Mouse (Mus musculus) adrenal gland, adult 8-10 months (tissue): ENCODE results near the gene Srf. TPM values are rescaled to one million over a fixed set of nuclear protein-coding genes. Genes with fewer than 3 reads are reported as not detected.

Experiments
- DNase-seq: peaks from one replicate; pipeline ENCODE4 v3.0.0; 2022
- microRNA-seq, 2 experiments: library from miRNA; unstranded; fragments of <30 nt; microRNA quantifications; one replicate each; pipeline ENCODE4 v1.2.0; 2022
- total RNA-seq, 4 experiments: library from RNA; stranded (reverse); gene quantifications; 2 replicates each; pipeline ENCODE4 v1.2.4; 2022

Gene Srf
- total RNA-seq, 4 experiments from 2014 or later: 34.0 to 42.0 (median 37.2) TPM

DNA sequence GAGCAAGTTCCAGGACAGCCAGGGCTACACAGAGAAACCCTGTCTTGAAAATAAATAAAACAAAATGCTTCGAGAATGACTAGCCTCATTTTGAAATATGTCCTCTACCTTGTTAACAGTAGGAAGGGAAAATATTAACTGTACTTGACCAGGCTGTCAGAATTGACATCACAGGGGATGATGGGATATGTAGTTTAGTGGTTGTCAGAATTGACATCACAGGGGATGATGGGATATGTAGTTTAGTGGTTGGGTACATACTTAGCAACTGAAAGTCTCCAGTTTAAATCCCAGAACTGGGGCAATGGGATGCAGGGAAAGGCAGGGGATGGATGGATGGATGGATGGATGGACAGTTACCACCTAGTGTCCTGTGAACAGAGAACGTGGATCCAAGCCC is 42.6 kb downstream of the Srf start:
- no peak for DNase-seq

DNA sequence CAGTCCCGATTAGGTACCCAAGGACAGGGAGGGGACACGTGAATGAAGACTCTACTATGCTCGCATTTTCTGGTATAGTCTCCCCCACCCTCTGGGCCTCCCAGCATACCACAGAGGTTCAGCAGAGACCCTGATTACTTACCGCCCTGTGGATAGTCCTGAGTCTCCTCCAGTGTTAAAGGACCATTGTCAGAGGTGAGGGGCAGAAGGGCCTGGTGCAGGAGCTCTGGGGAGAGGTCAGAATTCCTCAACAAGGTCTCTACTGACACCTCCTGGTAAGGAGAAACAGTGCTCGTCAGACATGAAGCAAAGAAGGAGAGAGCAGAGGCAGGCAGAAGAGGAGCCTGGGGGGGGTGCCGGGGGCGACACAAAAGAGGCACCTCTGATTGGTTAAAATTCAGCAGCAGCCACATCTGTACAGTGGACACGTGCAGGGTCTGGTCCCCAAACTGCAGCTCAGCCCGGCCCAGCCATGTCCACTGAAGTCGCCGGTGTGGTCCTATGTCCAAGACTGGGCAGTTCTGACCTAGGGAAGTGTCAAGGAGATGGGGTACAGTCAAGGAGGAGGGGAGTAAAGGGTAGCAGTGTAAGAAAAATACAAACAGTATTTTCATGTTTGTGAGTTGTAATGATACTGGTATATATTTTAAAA is 44.8 kb downstream of the Srf start:
- DNase-seq: no peak

DNA sequence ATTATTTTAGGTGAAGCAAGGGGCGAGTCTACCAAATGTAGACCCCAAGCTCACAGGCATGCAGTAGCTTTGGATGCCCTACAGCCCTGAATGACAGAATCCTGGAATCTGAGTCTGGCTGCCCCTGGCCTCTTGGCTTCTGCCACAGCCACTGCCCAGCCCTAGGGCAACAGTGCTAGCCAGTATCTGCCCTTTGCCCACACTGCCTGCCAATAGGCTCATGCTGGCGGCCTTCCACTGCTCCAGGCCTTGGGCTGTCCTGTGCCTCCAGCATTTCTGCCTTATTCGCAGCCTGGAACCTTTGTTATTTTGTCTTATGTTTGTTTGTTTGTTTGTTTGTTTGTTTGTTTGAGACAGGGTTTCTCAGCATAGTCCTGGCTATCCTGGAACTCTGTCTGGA is 50.4 kb downstream of the Srf start:
- no peak for DNase-seq

DNA sequence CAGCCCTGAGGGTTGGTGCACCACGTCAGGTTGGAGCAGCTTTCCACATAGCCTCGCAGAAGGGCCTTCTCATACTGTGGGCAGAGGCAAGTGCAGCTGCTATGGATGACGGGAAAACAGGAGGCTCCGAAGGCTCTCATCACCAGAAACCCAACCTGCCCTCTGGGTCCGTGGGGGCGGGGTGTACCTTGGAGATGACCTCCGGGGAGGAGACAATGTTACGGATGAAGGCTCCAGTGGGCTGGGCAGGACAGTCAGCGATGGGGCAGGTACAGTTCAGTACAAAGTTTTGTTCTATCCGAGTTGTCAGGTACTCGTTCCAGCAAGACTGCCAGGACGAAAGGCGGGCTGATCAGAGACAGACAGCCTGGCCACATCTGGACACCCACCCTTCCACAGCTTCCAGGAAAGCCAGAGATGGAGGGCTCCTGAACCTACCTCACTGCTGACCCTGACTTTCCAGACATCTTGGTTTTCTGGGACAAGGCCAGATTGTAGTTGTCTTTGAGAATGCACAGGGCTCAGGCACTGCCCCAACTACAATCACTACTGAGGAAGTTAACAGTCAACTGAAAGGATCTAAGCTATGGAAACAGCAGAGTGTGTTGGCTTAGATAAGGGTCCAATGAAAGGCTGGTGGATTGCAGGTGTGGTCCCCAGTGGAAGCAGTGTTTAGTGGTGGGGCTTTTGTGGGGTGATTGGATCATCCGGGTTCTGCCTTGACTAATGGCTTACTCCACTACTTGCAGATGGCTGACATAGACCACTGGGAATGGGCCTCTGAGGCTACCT is 51.9 kb downstream of the Srf start:
- no peak for DNase-seq

DNA sequence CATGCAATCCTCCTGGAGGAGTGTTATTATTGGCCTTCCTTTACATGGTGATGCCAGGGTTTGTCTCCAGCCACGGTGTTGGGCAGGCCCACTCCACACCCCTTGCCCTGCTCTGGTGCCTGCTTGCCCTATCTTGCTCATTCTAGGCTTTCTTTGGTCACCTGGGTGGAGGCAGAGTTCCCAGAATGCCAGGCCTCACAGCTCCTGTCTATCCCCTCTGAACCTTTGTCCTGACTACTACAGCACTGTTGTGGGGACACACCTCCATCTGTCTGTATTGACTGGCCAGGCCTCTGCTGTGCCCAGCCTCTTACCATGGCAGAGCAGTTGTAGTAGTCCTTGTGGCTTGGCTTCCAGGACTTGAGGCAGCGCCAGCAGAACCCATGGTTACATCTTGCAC is 53.2 kb downstream of the Srf start:
- DNase-seq: no peak

Small RNAs within 50 kb of the gene (microRNA-seq; reads per million reads assigned to microRNA genes)
- gene Mir6976: 0 to 0.34 reads per million in 2 experiments

Other genes starting within 250 kb of the Srf start
- gene Abcc10, start 227.8 kb downstream of the Srf start, total RNA-seq: 10 to 100 TPM in 2 of 4 experiments, 1 to 10 TPM in 2; 6.9 to 17.3 (median 11.9) TPM
- 10 to 100 TPM; 21.0 to 35.6 (median 27.4) TPM for gene Zfp318, start 172.4 kb downstream of the Srf start, total RNA-seq
- 1 to 10 TPM in 3 of 4 experiments, under 1 TPM in 1; 0.58 to 3.1 (median 2.2) TPM for gene Crip3, start 127.2 kb downstream of the Srf start, total RNA-seq
- not detected for gene Slc22a7, start 117.7 kb downstream of the Srf start, total RNA-seq
- gene Ttbk1, start 68.5 kb downstream of the Srf start, total RNA-seq: 1 to 10 TPM in 3 of 4 experiments, under 1 TPM in 1; 0.98 to 1.4 (median 1.2) TPM
- 1 to 10 TPM; 4.5 to 6.9 (median 6.4) TPM for gene Dnph1, start 59.5 kb downstream of the Srf start, total RNA-seq
- 10 to 100 TPM; 31.6 to 48.8 (median 37.7) TPM for gene Cul9, start 9.8 kb downstream of the Srf start, total RNA-seq
- 10 to 100 TPM in 2 of 4 experiments, 1 to 10 TPM in 2; 8.7 to 11.2 (median 9.9) TPM for gene Ptk7, start 73.3 kb upstream of the Srf start, total RNA-seq
- gene Klc4, start 89.8 kb upstream of the Srf start, total RNA-seq: 10 to 100 TPM; 42.3 to 59.8 (median 53.2) TPM
- gene Mrpl2, start 90.1 kb upstream of the Srf start, total RNA-seq: 100 to 1,000 TPM in 2 of 4 experiments, 10 to 100 TPM in 2; 91.8 to 122 (median 104) TPM
- 10 to 100 TPM; 42.0 to 53.5 (median 47.2) TPM for gene Cul7, start 94.2 kb upstream of the Srf start, total RNA-seq
- gene Rrp36, start 118.2 kb upstream of the Srf start, total RNA-seq: 10 to 100 TPM; 24.9 to 31.8 (median 30.6) TPM
- gene Mea1, start 122.6 kb upstream of the Srf start, total RNA-seq: 100 to 1,000 TPM in 1 of 4 experiments, 10 to 100 TPM in 3; 91.9 to 104 (median 95.0) TPM
- 10 to 100 TPM; 59.1 to 74.3 (median 65.2) TPM for gene Klhdc3, start 124.7 kb upstream of the Srf start, total RNA-seq
- gene Ppp2r5d, start 148.9 kb upstream of the Srf start, total RNA-seq: 10 to 100 TPM; 41.0 to 47.5 (median 42.6) TPM
- gene Pex6, start 155.3 kb upstream of the Srf start, total RNA-seq: 10 to 100 TPM; 56.2 to 74.2 (median 61.8) TPM
- gene Gnmt, start 173.0 kb upstream of the Srf start, total RNA-seq: 1 to 10 TPM; 1.2 to 1.8 (median 1.6) TPM
- 10 to 100 TPM; 66.6 to 74.1 (median 70.7) TPM for gene Cnpy3, start 196.0 kb upstream of the Srf start, total RNA-seq
- not detected for gene Ptcra, start 207.5 kb upstream of the Srf start, total RNA-seq
- 10 to 100 TPM; 53.9 to 87.1 (median 61.4) TPM for gene 2310039H08Rik, start 216.5 kb upstream of the Srf start, total RNA-seq
- 10 to 100 TPM; 78.9 to 89.9 (median 83.8) TPM for gene Rpl7l1, start 226.5 kb upstream of the Srf start, total RNA-seq